Mouse (Mus musculus): ENCODE data around the gene Ezh1.
"Not testable (repeated sequence)": the region's sequence is repeated elsewhere in the genome, so short reads cannot be mapped to it uniquely, and the experiment has no call there.

Ezh1 gene

DNA sequence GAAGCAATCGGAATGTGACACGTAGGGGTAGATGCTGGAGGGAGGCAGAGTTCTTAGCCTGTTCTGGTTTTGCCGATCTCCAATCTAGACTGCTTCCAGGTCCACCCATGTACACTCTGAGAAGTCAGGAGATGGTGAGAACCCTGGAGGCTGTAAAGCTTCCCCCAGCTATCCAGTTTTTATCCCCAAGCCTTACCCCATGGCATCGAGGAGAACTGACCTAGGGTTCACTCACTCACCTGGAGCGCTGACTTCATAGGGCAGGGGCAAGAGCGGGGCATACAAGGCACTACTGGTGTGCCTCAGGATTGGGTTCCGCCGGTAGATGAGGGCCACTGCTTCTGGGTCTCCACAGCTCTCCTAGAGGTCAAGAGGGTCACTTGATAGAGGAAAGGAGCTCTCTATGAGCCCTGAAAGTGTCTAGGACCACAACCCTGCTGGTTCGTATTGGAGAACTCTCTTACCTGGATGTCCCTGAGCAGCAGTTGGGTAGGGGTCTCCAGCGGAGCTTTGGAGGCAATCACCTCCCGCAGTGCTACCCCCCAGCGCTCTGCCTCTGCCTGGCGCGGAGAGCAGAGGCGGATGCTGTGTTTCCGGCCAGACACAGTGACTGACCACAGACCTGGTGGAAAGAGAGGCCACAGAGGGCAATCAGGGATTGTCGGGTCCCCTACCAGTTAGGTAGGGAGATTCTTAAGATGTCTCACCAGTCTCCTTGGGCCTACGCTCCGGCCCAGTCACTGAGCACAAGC lies 58.9 kb downstream of the Ezh1 start:
- DNase-seq = no peak

DNA sequence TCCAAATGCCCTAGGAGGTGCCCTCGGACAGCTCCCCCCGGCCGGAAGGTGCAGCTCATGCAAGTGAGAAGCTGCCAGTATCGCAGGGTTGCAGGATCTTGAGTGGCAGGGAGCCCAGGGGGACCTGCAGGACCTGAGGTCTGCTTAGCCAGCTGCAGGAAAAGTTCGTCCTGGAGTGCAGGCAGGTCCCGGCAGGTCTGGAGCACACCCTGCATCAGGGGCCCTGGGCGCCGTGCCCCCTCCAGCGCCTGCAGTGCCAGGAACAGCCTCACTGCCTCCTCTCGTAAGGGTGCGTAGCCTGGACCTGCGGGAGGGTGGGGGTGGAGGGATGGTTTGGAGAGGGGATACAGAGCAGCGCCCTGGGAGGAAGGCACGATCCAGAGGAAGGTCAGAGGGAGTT lies 59.9 kb downstream of the Ezh1 start:
- DNase-seq = no peak

DNA sequence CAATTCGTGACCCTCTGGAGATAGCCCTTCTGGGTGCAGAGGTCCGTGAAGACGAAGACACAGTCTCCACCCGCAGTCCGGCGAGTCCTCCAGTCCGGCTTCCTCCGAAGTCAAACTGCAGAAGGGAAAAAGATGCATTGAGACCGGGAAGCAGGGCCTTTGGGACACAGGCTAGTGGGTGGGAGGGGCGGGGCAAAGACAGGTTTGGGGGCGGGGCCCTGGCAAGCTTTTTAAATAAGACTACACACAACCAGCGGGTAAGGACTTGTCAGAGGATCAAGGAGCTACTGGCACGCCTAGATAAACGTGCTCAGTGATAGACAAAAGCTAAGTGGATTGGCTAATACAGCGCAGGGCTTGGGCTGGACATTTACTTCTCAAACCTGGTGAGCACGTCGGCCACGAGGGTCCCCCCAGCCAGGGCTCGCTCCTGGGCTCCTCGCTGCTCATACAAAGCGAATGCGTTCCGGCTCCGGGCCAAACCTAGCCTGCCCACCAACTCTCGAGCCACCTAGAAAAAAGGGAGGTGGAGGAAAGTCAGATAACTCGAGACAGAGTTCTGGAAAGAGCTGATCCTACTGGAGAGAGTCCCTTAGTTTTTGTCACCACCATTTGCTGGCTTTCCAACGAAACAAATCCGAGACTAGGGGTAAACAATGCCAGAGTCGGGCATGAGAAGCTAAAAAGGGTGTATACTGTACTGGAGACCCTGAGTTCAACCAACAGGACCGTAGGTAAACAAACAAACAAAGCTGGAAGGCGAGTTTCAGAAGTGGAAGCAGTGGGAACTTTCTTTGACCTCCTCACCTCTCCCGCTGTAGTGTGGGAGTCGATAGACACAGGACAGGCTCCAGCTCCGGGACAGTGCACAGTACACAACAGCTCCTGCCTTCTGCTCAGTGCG lies 61.3 kb downstream of the Ezh1 start:
- no peak for DNase-seq

DNA sequence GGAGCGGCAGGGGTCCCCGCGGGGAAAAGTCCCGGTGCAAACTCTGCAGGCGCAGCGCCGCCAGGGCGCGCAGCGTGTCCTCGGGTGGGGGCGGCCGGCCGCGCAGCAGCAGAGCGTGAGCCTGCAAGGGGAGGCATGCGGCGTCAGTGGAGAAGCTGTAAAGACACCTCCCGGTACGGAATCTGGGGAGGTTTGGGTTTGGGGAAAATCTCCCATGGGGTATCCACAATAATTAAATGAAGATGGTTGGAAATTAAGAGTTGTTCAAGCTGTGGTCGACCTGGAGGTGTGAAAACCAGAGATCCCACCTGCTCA lies 62.0 kb downstream of the Ezh1 start:
- DNase-seq = no peak

DNA sequence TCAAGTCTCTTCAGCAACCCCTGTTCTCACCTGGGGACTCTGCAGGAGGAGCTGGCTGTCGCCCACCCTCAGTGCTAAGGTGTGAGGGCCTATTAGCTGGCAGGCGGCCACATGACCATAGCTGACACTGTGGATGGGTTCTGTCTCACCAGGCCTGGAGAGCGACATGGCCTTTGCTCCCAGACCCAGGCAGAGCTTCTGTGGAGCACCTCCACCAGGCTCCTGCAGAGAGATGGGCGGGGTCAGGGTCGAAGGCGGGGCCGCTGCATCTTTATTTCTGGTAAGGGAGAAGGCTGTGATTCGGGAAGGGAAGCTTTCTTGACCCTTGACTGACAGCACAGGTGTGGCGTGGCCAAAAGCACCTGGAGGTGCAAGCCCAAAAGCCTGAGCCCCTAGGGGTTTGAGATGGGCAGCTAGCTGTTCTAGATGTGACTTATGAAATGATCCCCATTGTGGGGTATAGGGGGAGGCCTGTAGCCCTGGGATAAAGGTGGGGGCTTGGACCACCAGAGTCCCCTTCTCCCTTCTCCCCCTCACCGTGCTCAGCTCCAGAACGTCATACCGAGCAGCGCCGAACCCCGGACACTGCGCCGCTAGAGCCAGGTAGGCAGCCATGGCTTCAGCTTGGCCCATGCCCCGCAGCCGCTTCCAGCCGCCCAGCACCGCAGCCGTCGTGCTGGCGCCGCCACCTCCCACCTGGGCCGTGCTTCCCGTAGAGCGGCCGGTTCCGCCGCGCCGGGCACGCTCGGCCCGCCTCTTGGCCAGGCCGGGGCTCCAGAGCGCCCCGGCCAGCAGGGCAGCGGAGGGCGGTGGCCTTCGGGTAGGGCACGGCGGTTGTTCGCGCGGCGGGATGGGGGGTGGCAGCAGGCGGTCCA lies 62.5 kb downstream of the Ezh1 start:
- peak; percentile 70 to 82 for DNase-seq

DNA sequence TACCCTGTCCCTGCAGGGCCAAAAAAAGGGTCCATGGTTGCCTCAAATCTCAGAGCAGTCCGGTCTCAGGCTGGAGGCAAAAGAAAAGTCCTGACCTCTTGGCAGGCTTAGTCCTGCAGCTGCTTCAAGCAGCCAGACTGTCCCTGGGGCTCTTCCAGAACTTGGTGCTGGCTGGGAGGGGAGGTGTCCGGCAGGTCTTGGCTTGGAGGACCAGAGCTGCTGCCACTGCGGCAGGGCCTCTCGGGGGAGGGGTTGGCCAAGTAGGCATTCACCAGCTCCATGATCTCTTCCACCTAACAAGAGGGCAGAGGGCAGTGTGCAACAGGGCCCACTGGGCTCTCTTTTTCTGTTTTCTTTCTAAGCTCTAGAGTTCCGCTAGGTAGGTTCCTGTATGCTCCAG lies 63.5 kb downstream of the Ezh1 start:
- peak; percentile 76 to 82 for DNase-seq

DNA sequence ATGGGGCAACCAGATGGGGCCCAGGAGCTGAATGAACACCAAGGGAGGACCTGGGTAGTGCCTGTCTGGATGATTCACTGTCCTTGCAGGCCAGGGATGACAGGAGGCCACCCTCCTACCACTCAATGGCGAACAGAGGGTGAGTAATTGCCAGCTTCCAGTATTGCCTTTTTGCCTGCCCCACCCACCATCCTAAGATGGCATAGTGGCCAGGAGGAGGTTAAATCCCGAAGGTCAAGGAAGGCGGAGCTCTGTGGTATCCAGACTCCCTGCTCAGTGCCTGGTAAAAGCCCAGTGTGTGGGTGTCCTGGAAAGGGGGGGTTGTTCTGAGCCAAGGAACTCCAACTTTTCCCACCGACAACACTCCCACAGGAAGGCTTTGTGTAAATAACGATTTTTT lies 64.0 kb downstream of the Ezh1 start:
- DNase-seq = no peak

DNA sequence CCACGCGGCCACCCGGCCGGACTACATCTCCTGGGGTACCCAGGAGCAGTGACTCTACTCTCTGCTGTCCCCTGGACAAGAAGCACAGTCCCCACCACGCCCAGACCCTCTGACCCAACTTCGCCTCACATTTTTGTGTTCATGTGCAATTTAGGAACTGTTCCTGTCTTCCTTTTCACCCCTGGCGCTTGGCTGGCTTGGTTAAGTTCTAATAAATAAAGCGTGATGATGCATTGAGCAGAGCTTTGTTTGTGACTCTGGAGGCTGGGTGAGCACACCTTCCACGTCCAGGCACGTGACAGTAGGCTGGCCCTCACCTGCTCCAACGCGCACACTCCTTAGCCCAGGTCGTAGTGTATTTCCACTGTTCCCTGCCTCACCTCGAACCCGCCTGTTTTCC lies 64.7 kb downstream of the Ezh1 start:
- no peak for DNase-seq

DNA sequence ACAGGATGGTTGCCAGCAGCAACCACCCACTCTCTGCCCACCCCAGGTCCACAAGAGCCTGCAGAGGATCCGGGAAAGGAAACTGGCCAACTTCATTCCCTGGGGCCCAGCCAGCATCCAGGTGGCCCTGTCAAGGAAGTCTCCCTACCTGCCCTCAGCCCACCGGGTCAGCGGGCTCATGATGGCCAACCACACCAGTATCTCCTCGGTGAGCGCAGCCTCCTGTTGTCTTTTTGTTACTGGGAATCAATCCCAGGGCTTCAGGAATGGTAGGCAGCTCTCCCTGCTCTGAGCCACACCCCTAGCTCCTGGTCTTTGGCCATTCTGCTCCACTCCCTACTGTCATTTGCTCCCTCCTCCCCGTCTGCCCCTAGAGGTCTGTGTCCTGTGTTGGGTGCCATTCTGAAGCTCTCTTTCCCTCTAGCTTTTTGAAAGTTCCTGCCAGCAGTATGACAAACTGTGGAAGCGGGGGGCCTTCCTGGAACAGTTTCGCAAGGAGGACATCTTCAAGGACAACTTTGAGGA lies 65.2 kb downstream of the Ezh1 start:
- not testable (repeated sequence) for DNase-seq

DNA sequence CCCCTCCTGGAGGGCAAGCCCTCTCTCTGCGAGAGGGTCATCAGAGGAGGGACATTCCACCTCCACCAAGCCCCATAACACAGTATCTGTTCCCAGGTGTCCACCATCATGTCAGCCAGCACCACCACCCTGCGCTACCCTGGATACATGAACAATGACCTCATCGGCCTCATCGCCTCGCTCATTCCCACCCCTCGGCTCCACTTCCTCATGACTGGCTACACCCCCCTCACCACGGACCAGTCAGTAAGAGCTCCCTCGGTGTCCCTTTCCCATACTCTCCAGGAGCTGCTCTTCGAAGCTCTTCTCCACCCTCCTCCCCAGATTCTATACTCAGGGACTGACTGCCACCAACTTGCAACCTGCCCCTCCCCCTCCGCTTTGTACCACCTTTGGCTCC lies 66.1 kb downstream of the Ezh1 start:
- DNase-seq = not testable (repeated sequence)

DNA sequence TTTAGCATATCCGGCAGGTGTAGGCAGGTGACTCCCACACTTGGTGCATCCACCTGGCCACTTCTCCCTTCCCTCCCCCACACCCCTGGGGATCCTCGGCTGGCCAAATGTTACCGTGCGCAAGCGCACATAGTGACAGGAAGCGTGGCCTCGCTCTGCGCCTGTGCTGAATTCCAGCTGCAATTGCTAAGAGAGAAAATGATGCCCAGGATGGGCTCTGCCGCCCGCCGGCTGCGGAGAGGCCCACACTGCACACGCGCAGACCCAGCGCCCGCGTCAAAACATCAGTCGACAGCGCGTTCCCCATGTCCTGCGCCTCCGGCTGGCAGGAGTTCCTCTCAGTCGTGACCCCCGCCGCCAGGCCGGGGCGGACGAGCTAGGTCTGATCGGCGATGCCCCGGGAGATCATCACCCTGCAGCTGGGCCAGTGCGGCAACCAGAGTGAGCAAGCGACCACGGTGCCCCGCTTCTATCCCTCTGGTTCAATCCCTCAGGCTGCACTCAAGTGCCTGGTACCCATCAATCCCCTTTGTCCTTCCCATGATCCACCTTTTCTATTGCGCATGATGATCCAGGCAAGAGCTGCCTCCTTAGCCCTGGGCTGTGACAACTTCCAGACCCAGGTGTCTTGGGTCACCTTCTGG lies 70.4 kb downstream of the Ezh1 start, which contains the start of gene Tubg2:
Gene Tubg2 (plus strand): TSS at position 180 of the 644 bp plus-strand sequence.
- DNase-seq = peak; percentile 53 to 72

DNA sequence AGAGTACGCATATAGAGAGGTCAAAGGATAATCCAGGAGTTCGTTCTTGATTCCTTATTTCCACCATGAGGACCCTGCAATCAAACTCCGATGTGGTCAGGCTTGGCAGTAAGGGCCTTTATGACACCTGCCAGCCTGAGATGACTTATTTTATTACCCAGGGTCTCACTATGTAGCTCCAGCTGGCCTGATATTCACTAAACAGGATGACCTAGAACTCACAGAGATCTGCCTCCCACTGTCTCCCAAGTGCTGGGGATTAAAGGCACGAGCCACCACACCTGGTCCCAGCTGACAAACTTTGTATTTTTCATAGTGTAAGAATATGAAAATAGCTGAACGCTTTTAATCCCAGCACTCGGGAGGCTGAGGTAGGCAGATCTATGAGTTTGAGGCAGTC lies 71.1 kb downstream of the Ezh1 start:
- DNase-seq = no peak

DNA sequence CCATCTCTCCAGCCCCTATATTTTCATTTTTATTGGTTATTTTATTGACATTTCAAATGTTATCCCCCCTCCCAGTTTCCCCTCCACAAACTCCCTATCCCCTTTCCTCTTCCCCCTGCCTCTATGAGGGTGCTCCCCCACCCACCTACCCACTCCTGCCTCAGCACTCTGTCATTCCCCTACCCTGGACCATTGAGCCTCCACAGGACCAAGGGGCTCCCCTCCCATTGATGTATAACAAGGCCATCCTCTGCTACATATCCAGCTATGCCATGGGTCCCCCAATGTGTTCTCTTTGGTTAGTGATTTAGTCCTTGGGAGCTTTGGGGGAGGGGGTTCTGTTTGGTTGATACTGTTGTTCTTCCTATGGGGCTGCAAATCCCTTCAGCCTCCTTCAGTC lies 71.6 kb downstream of the Ezh1 start:
- DNase-seq = no peak

DNA sequence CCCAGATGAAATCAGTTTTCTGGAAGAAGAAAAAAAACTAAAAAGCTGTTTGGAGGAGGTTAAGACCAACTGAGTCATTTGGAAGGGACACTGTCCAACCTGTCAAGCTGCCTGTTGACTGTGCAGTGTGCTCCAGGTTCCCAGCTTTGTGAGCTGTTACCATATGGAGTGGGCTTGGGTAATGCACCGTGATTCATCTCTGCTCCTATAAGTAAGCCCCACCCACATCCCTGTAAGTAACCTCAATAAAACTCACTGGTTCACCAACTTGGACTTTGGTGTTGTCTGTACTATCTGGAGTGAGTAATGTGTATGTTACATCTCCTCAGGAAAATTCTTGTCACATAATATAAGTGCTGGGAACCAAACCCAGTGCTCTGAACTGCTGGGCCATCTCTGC lies 73.4 kb downstream of the Ezh1 start:
- DNase-seq = no peak

DNA sequence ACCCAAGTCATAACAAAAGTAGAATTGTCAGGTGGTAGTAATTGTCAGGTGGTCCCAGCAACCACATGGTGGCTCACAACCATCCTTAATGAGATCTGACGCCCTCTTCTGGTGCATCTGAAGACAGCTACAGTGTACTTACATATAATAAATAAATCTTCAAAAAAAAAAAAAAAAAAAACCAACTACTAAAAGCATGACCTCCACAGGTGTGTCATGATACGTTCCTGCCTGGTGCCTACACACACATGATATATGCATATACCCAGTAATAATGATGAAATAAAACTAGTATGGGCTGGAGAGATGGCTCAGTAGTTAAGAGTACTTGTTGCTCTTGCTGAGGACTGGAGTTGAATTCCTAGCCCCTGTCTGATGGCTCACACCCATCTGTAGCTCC lies 75.2 kb downstream of the Ezh1 start:
- no peak for DNase-seq

DNA sequence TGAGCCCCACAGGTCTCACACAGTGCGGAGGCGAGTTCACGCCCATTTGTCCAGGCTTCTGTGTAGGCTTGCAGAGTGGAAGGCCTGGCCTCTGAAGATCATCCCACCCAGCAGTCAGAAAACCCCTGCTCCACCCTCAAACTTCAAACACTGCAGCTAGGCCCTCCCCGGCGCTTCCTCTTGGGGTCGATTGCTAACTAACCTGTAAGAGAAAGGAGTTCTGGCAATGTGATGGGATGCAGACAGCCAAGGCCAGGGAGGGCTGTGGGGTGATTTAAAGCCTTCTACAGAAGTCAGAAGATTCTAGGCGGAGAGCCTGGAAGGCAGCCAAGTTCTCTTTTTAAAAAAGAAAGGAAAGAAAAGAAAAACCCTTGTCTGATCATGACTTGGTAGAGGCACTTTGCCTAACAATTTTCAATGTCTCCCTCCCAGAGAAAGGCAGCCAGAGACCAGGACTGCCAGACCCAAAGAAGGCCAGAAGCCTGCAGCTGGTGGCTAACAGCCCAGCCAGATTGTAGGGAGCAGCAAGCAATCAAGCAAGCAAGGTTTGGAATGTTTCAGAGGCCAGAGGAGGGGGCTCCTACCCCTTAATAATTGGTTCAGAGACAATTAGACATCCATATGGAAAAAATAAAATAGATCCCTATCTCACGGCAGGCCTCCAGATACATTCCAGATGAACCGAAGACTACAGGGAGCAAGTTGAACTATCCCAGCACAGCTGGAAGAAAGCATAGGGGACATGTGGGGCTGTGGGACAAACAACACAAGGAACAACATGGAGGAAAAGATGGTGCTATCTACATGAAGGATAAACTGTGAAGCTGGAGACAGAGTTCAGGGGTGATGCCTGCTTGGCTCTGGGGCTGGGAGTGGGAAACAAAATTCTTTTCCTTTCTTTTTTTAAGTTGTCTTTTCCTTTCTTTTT lies 76.8 kb downstream of the Ezh1 start:
- no peak for DNase-seq

DNA sequence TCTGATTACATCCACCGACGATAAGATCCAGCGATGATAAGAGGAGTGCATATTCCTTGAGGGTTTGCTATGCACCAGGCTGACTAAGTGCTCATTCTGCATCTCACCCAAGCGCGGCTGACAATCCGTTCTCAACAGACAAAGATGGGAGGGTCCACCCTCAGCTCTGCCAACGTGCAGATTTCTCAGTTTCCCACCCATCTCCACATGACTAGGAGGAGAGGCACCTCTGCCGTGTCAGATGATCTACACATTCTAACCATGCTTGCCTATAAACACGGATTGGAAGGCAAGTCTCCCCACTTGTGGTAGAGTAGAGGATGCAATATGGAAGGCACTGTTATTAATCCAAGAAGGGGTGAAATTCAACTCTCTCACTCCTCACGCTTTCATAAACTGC lies 77.5 kb downstream of the Ezh1 start:
- DNase-seq = no peak

DNA sequence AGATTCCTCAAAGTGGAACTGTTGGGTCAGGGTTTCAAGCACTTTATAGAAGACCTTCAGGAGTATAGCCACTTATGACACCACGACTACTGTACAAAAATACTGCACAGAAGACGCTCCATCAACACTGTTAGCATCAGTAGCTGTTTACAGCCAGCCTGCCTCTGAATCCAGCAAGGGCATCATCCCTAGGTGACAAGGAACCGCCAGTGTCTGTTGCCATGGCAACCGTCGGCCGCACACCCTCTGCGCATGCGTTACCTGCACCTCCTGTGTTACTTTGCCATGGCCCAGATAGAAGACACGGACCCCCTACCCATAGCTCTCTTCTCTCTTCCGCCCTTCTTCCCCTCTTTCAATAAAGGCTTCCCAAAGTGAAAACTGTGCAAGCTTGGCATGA lies 79.9 kb downstream of the Ezh1 start:
- no peak for DNase-seq

DNA sequence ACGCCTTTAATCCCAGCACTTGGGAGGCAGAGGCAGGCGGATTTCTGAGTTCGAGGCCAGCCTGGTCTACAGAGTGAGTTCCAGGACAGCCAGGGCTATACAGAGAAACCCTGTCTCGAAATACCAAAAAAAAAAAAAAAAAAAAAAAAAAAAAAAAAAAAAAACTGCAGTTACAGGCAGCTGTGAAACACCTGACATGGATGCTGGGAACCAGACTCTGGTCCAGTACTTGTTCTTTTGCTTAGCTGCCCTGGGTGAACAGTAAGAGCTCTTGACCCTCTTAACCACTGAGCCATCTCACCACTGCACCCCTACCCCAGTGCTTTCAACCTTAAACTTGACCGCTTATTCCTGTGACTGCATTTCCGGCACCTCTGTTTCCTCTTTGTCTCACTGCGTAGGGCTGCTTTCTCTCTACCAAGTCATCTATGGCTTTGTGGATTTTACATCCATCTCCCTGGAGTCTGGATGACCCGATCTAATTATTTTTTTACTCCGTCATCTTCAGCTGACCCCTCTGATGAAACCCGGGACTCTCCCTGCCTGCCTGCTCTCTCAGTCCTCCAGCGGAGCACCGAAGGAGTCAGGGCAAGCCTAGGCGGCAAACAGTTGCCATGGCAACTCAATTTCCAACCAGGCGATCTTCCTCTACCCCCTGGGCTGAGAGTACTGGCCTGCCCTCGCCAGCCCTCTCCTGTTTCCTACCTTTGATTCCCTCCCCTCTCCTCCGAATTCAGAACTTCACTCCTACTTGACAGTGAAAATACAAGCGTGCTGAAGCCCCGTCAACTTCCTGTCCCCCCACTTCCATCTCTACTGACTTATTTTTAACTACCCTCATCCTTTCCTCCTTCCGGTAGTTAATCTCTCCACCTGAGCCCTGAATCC lies 82.7 kb downstream of the Ezh1 start:
- DNase-seq = peak in 1 of 2 experiments; percentile 55

Measured in kidney, postnatal 36 days (tissue).